Mouse (Mus musculus): Measurements from ENCODE around the gene Tmem100. TPM values are rescaled to one million over a fixed set of nuclear protein-coding genes. Genes with fewer than 3 reads are reported as not detected.

Gene Tmem100
- total RNA-seq, 2 experiments from 2014 or later = 3.3 to 7.1 TPM

- no peak for DNase-seq
Measured at GRCm38 (mm10) chr11:90013657-90014056, 16.5 kb upstream of the Tmem100 start.

DNA sequence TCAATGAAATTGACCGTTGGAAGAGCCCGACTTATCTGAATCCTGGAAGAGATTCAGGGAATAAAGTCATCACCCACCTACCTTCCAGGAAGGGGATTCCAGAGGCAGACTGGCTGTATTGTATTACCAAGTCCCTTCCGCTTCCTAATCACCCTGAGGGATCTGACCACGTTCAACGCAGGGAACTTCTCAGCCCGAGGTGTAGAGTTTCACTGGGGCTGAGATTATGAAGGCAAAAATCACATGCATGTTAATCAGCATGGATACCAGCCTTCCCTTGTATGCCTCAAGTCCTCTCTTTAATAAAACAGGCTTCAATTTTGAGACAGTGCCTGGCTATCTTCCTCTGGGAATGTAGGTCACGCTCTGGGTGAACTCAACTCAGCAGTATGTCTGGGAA, 14.9 kb upstream of the Tmem100 start:
- no peak for DNase-seq

DNA sequence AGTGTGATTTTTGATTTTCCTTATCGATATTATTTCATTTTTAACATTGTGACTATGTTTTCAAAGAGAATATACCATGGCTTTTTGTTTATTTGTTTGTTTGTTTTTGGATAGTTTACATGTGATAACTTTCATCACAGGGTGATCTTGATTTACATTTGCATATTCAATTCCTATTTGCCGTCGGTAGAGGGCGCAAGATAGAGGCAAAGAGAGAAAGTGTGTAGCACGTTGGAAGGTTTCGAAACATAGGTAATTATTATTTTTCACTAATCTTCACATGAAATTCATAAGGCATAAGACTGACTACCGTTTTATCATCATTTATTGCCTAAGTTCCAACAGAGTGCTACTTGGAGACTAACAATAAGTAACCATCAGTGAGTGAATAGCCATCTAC, 11.0 kb upstream of the Tmem100 start:
- peak; percentile 30 to 53 for DNase-seq

DNA sequence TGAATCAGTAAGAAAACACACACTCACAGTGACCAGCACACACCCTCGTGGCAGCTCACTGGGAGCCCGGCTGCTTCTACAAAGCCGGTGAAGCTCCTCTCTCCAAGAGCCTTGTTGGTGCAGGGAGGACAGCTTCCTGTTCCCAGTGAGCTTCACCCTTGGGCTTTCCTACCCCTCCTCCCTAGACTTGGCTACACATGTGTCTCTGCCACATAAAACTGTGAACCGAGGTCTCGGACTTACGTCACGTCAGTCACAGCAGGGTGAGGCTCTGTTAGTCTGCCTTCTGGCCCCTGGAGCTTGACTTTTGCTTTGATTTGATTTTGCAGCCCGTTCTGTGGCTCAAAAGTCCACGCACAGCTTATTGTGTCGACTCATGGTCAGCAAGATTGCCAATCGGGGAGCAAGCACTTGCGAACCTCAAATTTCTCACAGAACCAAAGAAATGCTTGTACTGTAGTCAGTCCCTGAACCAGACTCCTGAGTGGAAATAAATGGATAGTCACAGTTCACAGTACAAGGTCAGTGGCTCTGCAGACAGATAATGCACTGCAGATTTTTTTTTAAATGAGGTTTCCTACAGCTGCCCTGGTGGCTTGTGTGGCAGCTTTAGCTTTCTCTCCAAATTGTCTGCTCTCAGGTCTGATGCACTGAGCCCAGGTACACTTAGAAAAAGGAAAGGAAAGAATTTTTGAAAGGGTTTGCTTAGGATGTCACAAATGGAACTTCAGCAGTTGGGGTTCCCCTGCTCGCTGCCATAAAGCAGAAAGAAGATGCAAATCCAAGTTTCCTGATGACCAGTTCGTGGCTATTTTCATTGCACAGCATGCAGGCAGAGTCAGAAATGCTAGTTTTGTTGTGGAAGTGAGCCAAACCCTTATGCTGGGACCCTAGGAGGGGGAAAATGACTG, 4.0 kb upstream of the Tmem100 start:
- peak; percentile 42 to 48 for DNase-seq

GRCm38 (mm10) chr11:90026802-90027174, 3.4 kb upstream of the Tmem100 start:
- no peak for DNase-seq

DNA sequence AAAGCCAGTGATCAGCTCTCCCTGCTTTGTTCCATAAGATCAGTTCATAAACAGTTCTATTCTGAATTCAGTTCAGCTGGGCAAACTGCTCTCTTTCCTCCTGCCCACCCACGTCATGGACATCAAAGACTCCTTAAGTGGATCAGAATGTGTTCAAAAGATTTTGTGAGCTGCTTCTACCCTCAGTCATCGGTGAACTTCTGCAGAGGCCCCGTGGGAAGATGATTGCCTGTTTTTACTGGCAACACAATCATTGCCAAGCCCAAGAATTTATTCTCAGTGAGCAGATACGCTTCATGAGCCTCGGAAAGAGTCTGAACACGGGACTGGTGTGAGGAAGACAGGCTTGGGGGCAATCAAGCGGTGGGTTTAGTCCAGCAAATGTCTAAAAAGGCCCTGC, 2.9 kb upstream of the Tmem100 start:
- DNase-seq = no peak

GRCm38 (mm10) chr11:90028746-90029145, 1.4 kb upstream of the Tmem100 start:
- no peak for DNase-seq

- peak; percentile 60 to 75 for DNase-seq
Measured at GRCm38 (mm10) chr11:90029354-90029753, 794 bp upstream of the Tmem100 start.

GRCm38 (mm10) chr11:90030557-90030956, 409 bp downstream of the Tmem100 start:
- DNase-seq = peak; percentile 65 to 69

- no peak for DNase-seq
Measured at GRCm38 (mm10) chr11:90031076-90031475, 928 bp downstream of the Tmem100 start.

GRCm38 (mm10) chr11:90032807-90033206, 2.7 kb downstream of the Tmem100 start:
- DNase-seq = no peak

DNA sequence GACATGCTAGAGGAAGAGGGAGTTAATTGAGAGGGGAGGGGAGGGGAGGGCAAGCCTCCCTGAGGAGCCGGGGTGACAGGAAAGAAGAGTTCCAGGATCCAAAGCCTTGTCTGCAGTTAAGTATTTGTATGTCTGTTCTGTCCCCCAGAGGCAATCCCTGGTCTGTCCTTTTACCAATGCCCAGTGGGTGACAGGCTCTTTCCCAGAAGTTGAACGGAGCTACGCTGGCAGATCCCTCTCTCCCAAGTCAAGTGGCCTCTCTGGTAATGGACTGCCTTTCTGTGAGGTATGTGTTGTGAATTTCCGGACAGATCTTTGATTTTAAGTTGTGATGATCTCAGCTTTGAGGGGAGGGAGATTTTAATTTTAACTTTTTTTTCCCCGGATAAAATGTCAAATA, 3.3 kb downstream of the Tmem100 start:
- DNase-seq = no peak

DNA sequence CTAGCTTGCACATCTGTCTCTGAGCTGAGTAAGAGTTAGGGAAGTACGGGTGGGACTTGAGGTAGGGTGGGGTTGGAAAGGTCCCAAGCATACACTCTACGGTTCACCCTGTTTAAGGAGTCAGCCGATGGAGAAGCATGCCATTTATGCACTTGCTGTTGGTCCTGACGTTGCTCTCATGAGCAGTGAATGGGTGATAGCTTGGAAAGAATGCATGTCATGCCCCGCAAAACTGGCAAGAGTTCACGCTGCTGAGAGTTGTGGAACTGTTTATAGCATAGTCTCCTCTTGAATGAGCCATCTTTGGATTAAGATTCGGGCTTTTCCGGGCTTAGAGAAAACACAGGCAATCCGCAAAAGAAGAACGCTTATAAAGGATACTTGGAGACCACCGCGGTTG, 4.5 kb downstream of the Tmem100 start:
- no peak for DNase-seq

GRCm38 (mm10) chr11:90035532-90035931, 5.4 kb downstream of the Tmem100 start:
- DNase-seq = no peak

DNA sequence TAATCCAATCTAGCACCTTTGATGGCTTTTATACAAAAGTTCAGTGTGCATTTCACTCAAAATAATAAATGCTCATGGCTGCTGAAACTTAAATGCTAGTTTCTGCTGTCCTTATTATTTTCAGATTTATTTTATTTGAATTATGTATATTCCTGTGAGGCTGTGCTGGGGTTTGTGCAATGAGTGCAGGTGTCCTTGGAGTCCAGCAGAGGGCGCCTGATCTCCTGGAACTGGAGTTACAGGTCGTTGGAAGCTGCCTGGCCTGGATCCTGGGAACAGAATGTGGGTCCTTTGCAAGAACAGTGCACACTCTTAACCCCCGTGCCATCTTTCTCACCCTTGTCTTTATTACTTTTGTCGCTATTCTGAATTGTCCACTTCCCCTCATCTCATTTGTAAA, 6.3 kb downstream of the Tmem100 start:
- no peak for DNase-seq

GRCm38 (mm10) chr11:90038022-90038421, 7.9 kb downstream of the Tmem100 start:
- peak; percentile 40 to 70 for DNase-seq

GRCm38 (mm10) chr11:90044459-90044858, 14.3 kb downstream of the Tmem100 start:
- no peak for DNase-seq

GRCm38 (mm10) chr11:90046211-90046610, 16.1 kb downstream of the Tmem100 start:
- DNase-seq = no peak

GRCm38 (mm10) chr11:90047271-90047670, 17.1 kb downstream of the Tmem100 start:
- no peak for DNase-seq

- DNase-seq = no peak
Measured at GRCm38 (mm10) chr11:90050016-90050415, 19.9 kb downstream of the Tmem100 start.

GRCm38 (mm10) chr11:90052785-90053184, 22.6 kb downstream of the Tmem100 start:
- DNase-seq = no peak

DNA sequence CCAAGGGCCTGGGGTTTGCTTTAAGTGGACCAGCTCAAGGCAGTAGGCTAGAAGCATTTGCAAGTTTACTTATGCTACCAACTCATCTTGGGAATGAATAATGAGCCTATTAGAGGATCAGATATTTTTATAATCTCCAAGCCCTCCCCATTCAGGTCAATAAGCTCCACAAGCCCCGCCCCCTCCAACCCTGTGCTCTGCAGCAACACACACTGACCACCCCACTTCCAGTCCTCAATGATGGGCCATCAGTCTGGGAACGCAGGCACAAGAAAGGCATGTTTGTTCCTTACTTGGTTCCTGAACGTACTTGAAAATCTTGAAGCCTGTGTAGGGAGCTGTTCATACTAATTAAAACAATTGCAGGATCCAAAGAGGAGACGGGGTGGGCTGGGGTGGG, 23.7 kb downstream of the Tmem100 start:
- no peak for DNase-seq

- peak in 1 of 2 experiments; percentile 31 for DNase-seq
Measured at GRCm38 (mm10) chr11:90054401-90054800, 24.3 kb downstream of the Tmem100 start.

DNA sequence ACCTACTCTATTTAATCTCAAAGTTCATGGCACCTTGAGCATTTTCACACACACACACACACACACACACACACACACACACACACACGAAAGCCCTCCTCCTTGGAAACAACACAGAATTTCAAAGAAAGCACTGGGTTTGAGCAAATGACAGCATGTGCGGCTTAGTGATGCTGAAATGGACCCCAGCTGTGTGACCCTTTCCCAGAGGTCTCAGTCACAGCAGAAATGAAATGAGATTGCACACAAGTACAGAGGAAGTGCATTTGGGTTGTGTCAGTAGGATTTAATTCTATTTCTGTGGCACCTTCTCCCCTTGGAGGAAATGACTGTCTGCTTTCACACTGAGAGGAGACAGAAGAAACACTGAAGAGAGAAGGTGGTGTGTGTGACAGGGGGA, 26.9 kb downstream of the Tmem100 start:
- no peak for DNase-seq
